Mouse (Mus musculus) CD4-positive, CD25-positive, alpha-beta regulatory T cell, adult 2 months (primary cell): ENCODE measurements around the gene Pcnt.

ENCODE experiments used
- DNase-seq: peaks from one replicate; pipeline ENCODE4 v3.0.0-alpha.2; 2012; ENCODE audit warnings: low read depth, low spot score

The Pcnt gene

GRCm38 (mm10) chr10:76408520-76408919 is 34.1 kb downstream of the Pcnt start:
- no peak for DNase-seq

GRCm38 (mm10) chr10:76392596-76392995 is 50.0 kb downstream of the Pcnt start:
- no peak for DNase-seq

DNA sequence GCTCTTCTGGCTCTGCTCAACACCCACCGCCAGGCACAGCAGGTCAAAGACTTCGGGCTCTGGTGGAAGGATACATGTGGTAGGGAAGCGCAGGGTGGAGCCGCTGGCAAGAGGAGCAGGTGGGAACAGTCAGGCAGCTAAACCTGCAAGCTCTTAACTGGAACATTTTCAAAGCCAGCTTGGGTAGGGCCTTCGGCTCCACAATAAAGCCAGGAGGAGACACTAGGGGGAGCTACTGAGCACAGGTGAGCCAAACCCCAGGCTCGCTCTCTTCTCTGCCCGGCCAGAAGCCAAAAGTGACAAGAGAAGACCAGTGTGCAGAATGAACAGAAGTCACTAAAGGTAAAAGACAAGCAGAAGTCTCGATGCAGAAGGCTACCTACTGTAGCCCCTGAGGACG is 50.8 kb downstream of the Pcnt start:
- DNase-seq: peak; percentile 63

DNA sequence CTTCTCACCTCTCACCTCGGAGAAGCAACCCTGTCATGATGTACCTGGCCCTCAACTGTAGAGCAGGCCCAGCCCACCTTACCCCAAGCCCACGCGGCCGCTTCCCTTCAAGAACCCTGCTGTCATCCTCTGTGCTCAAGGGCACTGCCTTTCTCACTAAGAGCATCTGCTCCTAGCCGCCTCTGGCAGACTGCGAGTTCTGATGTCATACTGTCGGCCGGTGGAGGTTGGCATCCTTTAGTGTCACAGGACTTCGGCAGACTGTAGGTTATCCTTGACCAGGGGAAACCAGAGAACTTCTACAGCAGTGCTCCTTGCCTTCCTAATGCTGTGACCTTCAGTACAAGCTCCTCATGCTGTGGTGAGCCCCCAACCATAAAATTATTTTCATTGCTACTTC is 51.4 kb downstream of the Pcnt start:
- no peak for DNase-seq

- DNase-seq: no peak
These were observed 67.6 kb downstream of the Pcnt start for GRCm38 (mm10) chr10:76374981-76375380.

- no peak for DNase-seq
These were observed 70.8 kb downstream of the Pcnt start for GRCm38 (mm10) chr10:76371736-76372135.

- no peak for DNase-seq
These were observed 73.8 kb downstream of the Pcnt start for GRCm38 (mm10) chr10:76368766-76369165.

- no peak for DNase-seq
These were observed 79.4 kb downstream of the Pcnt start for GRCm38 (mm10) chr10:76363233-76363632.

DNA sequence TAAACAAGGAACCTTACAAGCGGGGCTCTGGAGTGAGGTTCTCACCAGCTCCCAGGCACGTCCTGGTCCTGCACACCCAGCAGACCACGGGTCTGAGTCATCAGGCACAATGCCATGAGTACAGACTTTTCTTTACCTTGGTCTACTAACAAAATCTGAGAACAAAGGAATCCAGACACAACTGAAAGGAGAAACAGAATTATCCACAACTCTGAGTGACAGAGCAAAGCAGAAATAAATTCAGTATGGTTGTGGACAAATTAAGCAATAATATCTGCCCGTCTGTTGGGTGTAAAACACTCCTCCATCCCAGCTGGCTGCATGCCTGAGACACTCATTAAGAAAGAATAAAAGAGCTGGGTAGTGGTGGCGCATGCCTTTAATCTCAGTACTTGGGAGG is 84.1 kb downstream of the Pcnt start:
- DNase-seq: no peak

- no peak for DNase-seq
These were observed 85.2 kb downstream of the Pcnt start for GRCm38 (mm10) chr10:76357286-76357875.

DNA sequence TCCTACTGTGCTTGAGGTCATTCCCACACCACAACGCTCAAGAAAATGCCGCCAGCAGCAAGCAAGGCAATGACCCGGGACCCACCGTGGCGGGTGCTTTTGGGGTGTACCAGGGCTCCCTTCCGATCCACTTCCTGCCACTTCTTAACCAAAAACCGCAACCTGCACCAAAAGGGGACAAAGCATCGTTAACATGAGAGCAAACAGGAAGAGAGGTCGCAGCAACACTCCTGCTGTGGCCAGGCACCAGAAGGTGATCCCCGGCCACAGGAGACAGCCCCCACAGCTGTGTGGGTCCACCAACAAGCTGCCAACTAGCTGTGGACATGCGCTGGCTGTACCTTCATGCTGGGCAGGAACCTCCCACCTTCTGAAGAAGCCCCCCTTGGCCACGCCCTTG is 87.6 kb downstream of the Pcnt start:
- peak; percentile 28 for DNase-seq

DNA sequence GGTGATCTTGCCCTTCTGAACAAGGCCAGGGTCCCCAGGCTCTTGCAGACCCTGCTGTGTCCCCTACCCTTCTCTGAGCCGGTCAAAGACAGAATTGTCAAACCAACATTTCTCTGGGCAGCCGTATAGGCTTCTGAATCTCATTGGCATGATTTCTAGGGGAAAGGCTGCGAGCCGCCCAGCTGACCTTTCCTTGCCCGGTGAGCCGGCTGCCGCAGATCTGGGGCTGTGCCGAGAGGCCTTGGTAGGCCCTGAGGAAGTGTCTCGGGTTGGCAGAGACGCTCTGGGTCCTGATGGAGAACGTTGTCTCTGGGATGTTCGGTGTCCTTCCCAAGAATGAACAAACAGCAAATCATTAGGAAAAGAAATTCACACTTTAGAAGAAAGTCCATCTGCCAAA is 88.6 kb downstream of the Pcnt start:
- DNase-seq: no peak

- no peak for DNase-seq
These were observed 90.6 kb downstream of the Pcnt start for GRCm38 (mm10) chr10:76351953-76352352.

GRCm38 (mm10) chr10:76346589-76346988 is 96.0 kb downstream of the Pcnt start:
- peak; percentile 88 for DNase-seq

- peak; percentile 57 for DNase-seq
These were observed 96.5 kb downstream of the Pcnt start for GRCm38 (mm10) chr10:76346043-76346491.

DNA sequence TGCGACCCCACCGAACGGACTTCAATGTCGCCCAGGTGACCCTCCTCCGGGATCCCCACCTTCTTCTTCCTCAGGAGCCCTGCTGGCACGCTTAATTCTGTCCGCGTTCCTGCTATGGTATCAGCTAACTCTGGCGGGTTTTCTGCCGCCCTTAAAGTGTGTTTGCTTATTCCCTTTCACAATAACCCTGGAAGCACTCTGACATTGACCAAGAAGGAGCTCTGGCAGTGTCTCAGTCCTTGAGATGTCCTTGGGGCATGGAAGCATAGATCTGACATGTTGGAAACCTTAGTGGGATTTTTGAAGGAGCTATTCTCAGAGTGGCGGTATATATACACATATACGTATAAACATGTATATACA is 97.1 kb downstream of the Pcnt start:
- no peak for DNase-seq

DNA sequence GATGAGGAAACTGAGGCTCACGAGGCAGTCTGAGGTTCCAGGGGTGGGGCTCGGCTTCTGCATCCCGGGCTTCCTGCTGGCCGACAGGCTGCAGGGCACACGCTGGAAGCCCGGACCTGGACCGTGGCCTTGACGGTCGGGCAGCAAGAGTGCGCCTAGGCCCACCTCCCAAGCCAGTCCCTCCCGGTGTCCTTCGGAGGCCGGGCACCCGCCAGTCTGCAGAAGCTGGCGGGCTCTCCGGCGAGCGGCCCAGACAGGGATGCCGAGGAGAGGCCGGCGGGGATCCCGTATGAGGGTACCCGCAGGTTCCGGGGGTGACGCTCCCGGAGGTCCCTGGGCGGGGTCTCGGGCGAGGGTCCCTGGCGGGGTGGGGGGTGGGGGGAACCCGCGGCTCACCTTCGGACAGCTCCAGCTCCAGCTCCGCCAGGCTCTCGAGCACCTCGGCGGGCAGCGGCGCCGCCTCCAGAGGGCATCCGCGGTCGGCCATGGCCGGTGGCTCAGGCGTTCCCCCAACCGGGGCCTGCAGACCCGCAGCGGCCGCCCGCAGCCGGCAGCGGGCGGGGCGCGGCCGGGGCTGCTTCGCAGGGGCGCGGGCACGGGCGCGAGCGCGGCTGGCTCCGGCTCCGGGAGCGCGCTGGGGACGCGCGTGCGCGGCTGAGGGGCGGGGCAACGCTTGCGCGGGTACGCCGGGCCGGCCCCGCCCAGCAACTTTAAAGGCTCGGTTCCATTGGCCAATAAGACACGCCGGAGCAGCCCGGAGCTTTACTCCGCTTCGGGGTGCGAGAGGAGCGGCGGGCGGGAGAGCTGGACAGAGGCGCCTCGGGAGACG is 97.7 kb downstream of the Pcnt start, which contains the start of gene Dip2a:
TSS of gene Dip2a (minus strand) at position 581 of the 829 bp plus-strand sequence.
- DNase-seq: peak; percentile 95

GRCm38 (mm10) chr10:76334350-76334749 is 108.2 kb downstream of the Pcnt start:
- DNase-seq: no peak

GRCm38 (mm10) chr10:76332040-76332439 is 110.5 kb downstream of the Pcnt start:
- DNase-seq: no peak

- no peak for DNase-seq
These were observed 113.5 kb downstream of the Pcnt start for GRCm38 (mm10) chr10:76329093-76329492.

GRCm38 (mm10) chr10:76328574-76328973 is 114.0 kb downstream of the Pcnt start:
- no peak for DNase-seq

DNA sequence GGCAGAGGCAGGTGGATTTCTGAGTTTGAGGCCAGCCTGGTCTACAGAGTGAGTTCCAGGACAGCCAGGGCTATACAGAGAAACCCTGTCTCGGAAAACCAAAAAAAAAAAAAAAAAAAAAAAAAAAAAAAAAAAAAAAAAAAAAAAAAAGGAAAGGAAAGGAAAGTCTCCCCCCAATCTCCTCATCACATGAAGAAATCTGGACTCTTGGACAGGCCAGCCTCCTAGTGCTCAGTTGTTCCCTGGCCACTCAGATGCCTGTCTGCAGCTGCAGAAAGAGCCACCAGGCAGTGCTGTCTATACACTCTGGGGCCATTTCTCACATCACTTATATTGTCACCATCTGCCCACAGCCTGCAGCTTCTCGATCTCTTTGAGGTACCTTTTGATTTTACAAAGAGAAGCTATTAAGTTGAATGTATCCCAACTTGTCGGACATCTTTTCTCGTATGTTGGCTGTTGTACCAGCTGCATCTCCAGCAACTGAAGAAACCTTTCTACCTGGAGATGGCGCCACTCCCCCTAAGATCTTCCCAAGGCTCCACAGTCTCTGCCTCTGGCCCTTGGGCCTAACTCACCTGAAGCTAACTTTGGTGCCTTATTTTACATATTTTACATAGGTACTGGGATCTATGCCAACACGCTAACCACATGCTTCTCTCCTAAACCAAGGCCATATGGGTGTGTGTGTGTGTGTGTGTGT is 116.1 kb downstream of the Pcnt start:
- DNase-seq: peak; percentile 63

GRCm38 (mm10) chr10:76317623-76318022 is 125.0 kb downstream of the Pcnt start:
- no peak for DNase-seq
